Mouse (Mus musculus) left cerebral cortex, postnatal 4 days (tissue): ENCODE results near the gene Car6. TPM values are rescaled to one million over a fixed set of nuclear protein-coding genes. Genes with fewer than 3 reads are reported as not detected.
A peak's percentile ranks its signal among the peaks of the same experiment; 100 is the strongest.

ENCODE experiments used
- DNase-seq: peaks from one replicate; pipeline ENCODE4 v3.0.0-alpha.2; 2022
- intact Hi-C: fragments of 180-260 bp; cut with DNase I; formaldehyde crosslinking; loops from one replicate; pipeline ENCODE4 v1.15.1; 2025
- total RNA-seq, 2 experiments: library from RNA; stranded (reverse); gene quantifications; 2 replicates each; pipeline ENCODE4 v1.2.3; 2021

Car6 gene
- total RNA-seq, 2 experiments from 2014 or later, result not detected

- intact Hi-C loops, result no loop called here
- no peak for DNase-seq
Measured at GRCm38 (mm10) chr4:150198268-150198667, 2.9 kb downstream of the Car6 start.

GRCm38 (mm10) chr4:150193915-150194314 is 7.2 kb downstream of the Car6 start:
- DNase-seq, result peak; percentile 62
- intact Hi-C loops, result no loop called here

GRCm38 (mm10) chr4:150192199-150192598 is 8.9 kb downstream of the Car6 start:
- intact Hi-C loops, result no loop called here

GRCm38 (mm10) chr4:150188236-150188635 is 12.9 kb downstream of the Car6 start:
- intact Hi-C loops, result no loop called here
- DNase-seq, result no peak

More at GRCm38 (mm10) chr4:150192199-150192598, 8.9 kb downstream of the Car6 start:
- no peak for DNase-seq

GRCm38 (mm10) chr4:150181304-150181703 is 19.8 kb downstream of the Car6 start:
- intact Hi-C loops, result no loop called here
- DNase-seq, result no peak

GRCm38 (mm10) chr4:150178131-150178530 is 23.0 kb downstream of the Car6 start:
- intact Hi-C loops, result loop anchor here (10.0 kb wide), 1 partner anchor 47 kb away; no protein-coding TSS in a partner anchor
- DNase-seq, result no peak

- intact Hi-C loops, result loop anchor here (10.0 kb wide), 1 partner anchor 48 kb away; no protein-coding TSS in a partner anchor
- DNase-seq, result no peak
Measured at GRCm38 (mm10) chr4:150177122-150177521, 24.0 kb downstream of the Car6 start.

- peak; percentile 29 for DNase-seq
- intact Hi-C loops, result loop anchor here (10.0 kb wide), 1 partner anchor 48 kb away; no protein-coding TSS in a partner anchor
Measured at GRCm38 (mm10) chr4:150176535-150176934, 24.6 kb downstream of the Car6 start.

- no peak for DNase-seq
- intact Hi-C loops, result loop anchor here (10.0 kb wide), 1 partner anchor 51 kb away; no protein-coding TSS in a partner anchor
Measured at GRCm38 (mm10) chr4:150174027-150174426, 27.1 kb downstream of the Car6 start.

- DNase-seq, result peak; percentile 39
- intact Hi-C loops, result loop anchor here (10.0 kb wide), 1 partner anchor 52 kb away; no protein-coding TSS in a partner anchor
Measured at GRCm38 (mm10) chr4:150173281-150173680, 27.9 kb downstream of the Car6 start.

GRCm38 (mm10) chr4:150172107-150172506 is 29.0 kb downstream of the Car6 start:
- intact Hi-C loops, result loop anchor here (10.0 kb wide), 1 partner anchor 53 kb away; no protein-coding TSS in a partner anchor
- DNase-seq, result no peak

GRCm38 (mm10) chr4:150168406-150168805 is 32.7 kb downstream of the Car6 start:
- intact Hi-C loops, result no loop called here
- no peak for DNase-seq

GRCm38 (mm10) chr4:150164875-150165274 is 36.3 kb downstream of the Car6 start:
- intact Hi-C loops, result no loop called here

GRCm38 (mm10) chr4:150162561-150163169 is 38.5 kb downstream of the Car6 start:
- intact Hi-C loops, result no loop called here
- no peak for DNase-seq

More at GRCm38 (mm10) chr4:150164875-150165274, 36.3 kb downstream of the Car6 start:
- DNase-seq, result no peak

GRCm38 (mm10) chr4:150159458-150159857 is 41.7 kb downstream of the Car6 start:
- intact Hi-C loops, result no loop called here

GRCm38 (mm10) chr4:150157348-150157882 is 43.7 kb downstream of the Car6 start:
- intact Hi-C loops, result no loop called here
- DNase-seq, result no peak

More at GRCm38 (mm10) chr4:150159458-150159857, 41.7 kb downstream of the Car6 start:
- no peak for DNase-seq

GRCm38 (mm10) chr4:150155731-150156130 is 45.4 kb downstream of the Car6 start:
- intact Hi-C loops, result no loop called here
- no peak for DNase-seq

GRCm38 (mm10) chr4:150155301-150155700 is 45.8 kb downstream of the Car6 start:
- no peak for DNase-seq
- intact Hi-C loops, result no loop called here

GRCm38 (mm10) chr4:150152483-150152882 is 48.6 kb downstream of the Car6 start:
- intact Hi-C loops, result no loop called here
- DNase-seq, result no peak

- intact Hi-C loops, result no loop called here
- DNase-seq, result no peak
Measured at GRCm38 (mm10) chr4:150151045-150151444, 50.1 kb downstream of the Car6 start.

GRCm38 (mm10) chr4:150146286-150146685 is 54.8 kb downstream of the Car6 start:
- intact Hi-C loops, result no loop called here
- no peak for DNase-seq

- intact Hi-C loops, result no loop called here
- no peak for DNase-seq
Measured at GRCm38 (mm10) chr4:150144242-150144641, 56.9 kb downstream of the Car6 start.
